Mouse (Mus musculus): ENCODE data around the gene Gnat1. TPM values are rescaled to one million over a fixed set of nuclear protein-coding genes. Genes with fewer than 3 reads are reported as not detected.

Gnat1 gene
- polyA plus RNA-seq, 1 experiment = 0.15 TPM

GRCm38 (mm10) chr9:107677091-107677784, 2.3 kb downstream of the Gnat1 start:
- no peaks in the 10 kb centered on the region; the same call in 1 of the 2 replicates for H3K4me1 ChIP-seq (ENCODE audit: control insufficient read depth, insufficient read depth, low read length)
- no peak overlapping the region for H3K27ac ChIP-seq (ENCODE audit: insufficient read depth, low read length)
- peak; percentile 54 to 67 for DNase-seq
- H3K4me3 ChIP-seq (replicated peaks; ENCODE audit: insufficient read depth, low read depth, low read length) = no peak overlapping the region
- TF ChIP-seq POLR2A (IDR thresholded peaks at IDR 0.05; ENCODE audit: borderline replicate concordance, insufficient read depth, low read length) (no peak), CTCF (IDR thresholded peaks at IDR 0.05; ENCODE audit: borderline replicate concordance, insufficient read depth, low read depth, low read length) (peak; percentile 84)
- WGBS = 17% methylated on average over 17 of the region's 17 CpGs
- H3K27me3 ChIP-seq (ENCODE audit: control insufficient read depth, insufficient read depth, low read length) = no peaks in the 10 kb centered on the region

GRCm38 (mm10) chr9:107676302-107676701, 3.2 kb downstream of the Gnat1 start:
- peak overlapping the region; percentile 50 for H3K4me3 ChIP-seq (replicated peaks; ENCODE audit: insufficient read depth, low read depth, low read length)
- WGBS = under 1% methylated on average over 25 of the region's 25 CpGs
- H3K27ac ChIP-seq (ENCODE audit: insufficient read depth, low read length) = no peak overlapping the region
- DNase-seq = no peak
- H3K4me1 ChIP-seq (ENCODE audit: control insufficient read depth, insufficient read depth, low read length) = no peaks in the 10 kb centered on the region; the same call in 1 of the 2 replicates
- H3K27me3 ChIP-seq (ENCODE audit: control insufficient read depth, insufficient read depth, low read length) = no peaks in the 10 kb centered on the region
- TF ChIP-seq CTCF (IDR thresholded peaks at IDR 0.05; ENCODE audit: borderline replicate concordance, insufficient read depth, low read depth, low read length) = no peak
- TF ChIP-seq POLR2A (IDR thresholded peaks at IDR 0.05; ENCODE audit: borderline replicate concordance, insufficient read depth, low read length) = no peak

GRCm38 (mm10) chr9:107675671-107676301, 3.7 kb downstream of the Gnat1 start:
- TF ChIP-seq CTCF (IDR thresholded peaks at IDR 0.05; ENCODE audit: borderline replicate concordance, insufficient read depth, low read depth, low read length) (peak; percentile 75), POLR2A (IDR thresholded peaks at IDR 0.05; ENCODE audit: borderline replicate concordance, insufficient read depth, low read length) (no peak)
- DNase-seq = peak; percentile 52 to 62
- no peaks in the 10 kb centered on the region; the same call in 1 of the 2 replicates for H3K4me1 ChIP-seq (ENCODE audit: control insufficient read depth, insufficient read depth, low read length)
- no peaks in the 10 kb centered on the region for H3K27me3 ChIP-seq (ENCODE audit: control insufficient read depth, insufficient read depth, low read length)
- H3K27ac ChIP-seq (ENCODE audit: insufficient read depth, low read length) = no peak overlapping the region
- WGBS = 2% methylated on average over 39 of the region's 39 CpGs
- peak overlapping the region; percentile 50 for H3K4me3 ChIP-seq (replicated peaks; ENCODE audit: insufficient read depth, low read depth, low read length)

- 74% methylated on average over 9 of the region's 9 CpGs for WGBS
- no peak for DNase-seq
- H3K27me3 ChIP-seq (ENCODE audit: control insufficient read depth, insufficient read depth, low read length) = no peaks in the 10 kb centered on the region
- no peak overlapping the region for H3K4me3 ChIP-seq (replicated peaks; ENCODE audit: insufficient read depth, low read depth, low read length)
- TF ChIP-seq CTCF (IDR thresholded peaks at IDR 0.05; ENCODE audit: borderline replicate concordance, insufficient read depth, low read depth, low read length) (no peak), POLR2A (IDR thresholded peaks at IDR 0.05; ENCODE audit: borderline replicate concordance, insufficient read depth, low read length) (no peak)
- H3K4me1 ChIP-seq (ENCODE audit: control insufficient read depth, insufficient read depth, low read length) = no peaks in the 10 kb centered on the region; the same call in 1 of the 2 replicates
- H3K27ac ChIP-seq (ENCODE audit: insufficient read depth, low read length) = no peak overlapping the region
Measured at GRCm38 (mm10) chr9:107674609-107675429, 4.7 kb downstream of the Gnat1 start.

GRCm38 (mm10) chr9:107670259-107670658, 9.3 kb downstream of the Gnat1 start:
- H3K4me1 ChIP-seq (ENCODE audit: control insufficient read depth, insufficient read depth, low read length) = no peaks in the 10 kb centered on the region
- no peak for DNase-seq
- H3K4me3 ChIP-seq (replicated peaks; ENCODE audit: insufficient read depth, low read depth, low read length) = no peak overlapping the region
- TF ChIP-seq CTCF (IDR thresholded peaks at IDR 0.05; ENCODE audit: borderline replicate concordance, insufficient read depth, low read depth, low read length) = no peak
- TF ChIP-seq POLR2A (IDR thresholded peaks at IDR 0.05; ENCODE audit: borderline replicate concordance, insufficient read depth, low read length) = no peak
- H3K27ac ChIP-seq (ENCODE audit: insufficient read depth, low read length) = no peak overlapping the region
- 65% methylated on average over 5 of the region's 5 CpGs for WGBS
- H3K27me3 ChIP-seq (ENCODE audit: control insufficient read depth, insufficient read depth, low read length) = no peaks in the 10 kb centered on the region

- Histone ChIP-seq H3K4me1 (ENCODE audit: control insufficient read depth, insufficient read depth, low read length) (no peaks in the 10 kb centered on the region), H3K27ac (ENCODE audit: insufficient read depth, low read length) (no peak within 1 kb of the TSS), H3K4me3 (replicated peaks; ENCODE audit: insufficient read depth, low read depth, low read length) (no peak within 1 kb of the TSS), H3K27me3 (ENCODE audit: control insufficient read depth, insufficient read depth, low read length) (no peaks in the 10 kb centered on the region)
- TF ChIP-seq CTCF (IDR thresholded peaks at IDR 0.05; ENCODE audit: borderline replicate concordance, insufficient read depth, low read depth, low read length) (no peak), POLR2A (IDR thresholded peaks at IDR 0.05; ENCODE audit: borderline replicate concordance, insufficient read depth, low read length) (no peak)
- 83% methylated on average over 9 of the region's 9 CpGs for WGBS
- DNase-seq = no peak
Measured at GRCm38 (mm10) chr9:107669480-107669945, 10.0 kb downstream of the Gnat1 start, which contains the start of gene Slc38a3. Gene Slc38a3 (minus strand): TSS chr9:107669530.

GRCm38 (mm10) chr9:107668916-107669315, 10.6 kb downstream of the Gnat1 start:
- DNase-seq = no peak
- Histone ChIP-seq H3K27me3 (ENCODE audit: control insufficient read depth, insufficient read depth, low read length) (no peaks in the 10 kb centered on the region), H3K4me1 (ENCODE audit: control insufficient read depth, insufficient read depth, low read length) (no peaks in the 10 kb centered on the region), H3K4me3 (replicated peaks; ENCODE audit: insufficient read depth, low read depth, low read length) (no peak overlapping the region), H3K27ac (ENCODE audit: insufficient read depth, low read length) (no peak overlapping the region)
- 91% methylated on average over 3 of the region's 3 CpGs for WGBS
- no peak for TF ChIP-seq POLR2A (IDR thresholded peaks at IDR 0.05; ENCODE audit: borderline replicate concordance, insufficient read depth, low read length)
- no peak for TF ChIP-seq CTCF (IDR thresholded peaks at IDR 0.05; ENCODE audit: borderline replicate concordance, insufficient read depth, low read depth, low read length)

Measured in cerebellum, adult 2 months (tissue).